Mouse (Mus musculus) neural tube, embryonic 12.5 days (tissue): ENCODE measurements around the gene Fbxw4. TPM values are rescaled to one million over a fixed set of nuclear protein-coding genes. Genes with fewer than 3 reads are reported as not detected.

Experiments
- ATAC-seq: fragments of 200-750 bp; cut with Nextera tagmentation; 2 replicates; pipeline ENCODE4 v1.8.0; 2017; ENCODE audit warnings: low read depth, mild to moderate bottlenecking, moderate TSS enrichment, moderate library complexity; ENCODE audit not compliant: low FRiP score
- H3K27ac ChIP-seq: fragments of 300-500 bp; sonication (generic); 2 replicates; pipeline ENCODE4 v1.5.1; 2016
- H3K27me3 ChIP-seq: fragments of 300-500 bp; sonication (generic); replicated peaks from 2 replicates; pipeline ENCODE4 v1.6.1; 2016; ENCODE audit warnings: mild to moderate bottlenecking
- H3K36me3 ChIP-seq: fragments of 300-500 bp; sonication (generic); 2 replicates; pipeline ENCODE4 v1.6.1; 2016; ENCODE audit warnings: mild to moderate bottlenecking
- H3K4me1 ChIP-seq: fragments of 300-500 bp; sonication (generic); 2 replicates; pipeline ENCODE4 v1.6.1; 2016
- H3K4me2 ChIP-seq: fragments of 300-500 bp; sonication (generic); replicated peaks from 2 replicates; pipeline ENCODE4 v1.6.1; 2016; ENCODE audit warnings: mild to moderate bottlenecking
- H3K4me3 ChIP-seq: fragments of 300-500 bp; sonication (generic); 2 replicates; pipeline ENCODE4 v1.5.1; 2016
- H3K9ac ChIP-seq: fragments of 300-500 bp; sonication (generic); 2 replicates; pipeline ENCODE4 v1.6.1; 2016; ENCODE audit warnings: mild to moderate bottlenecking
- H3K9me3 ChIP-seq: fragments of 300-500 bp; sonication (generic); 2 replicates; pipeline ENCODE4 v1.6.1; 2016; ENCODE audit warnings: mild to moderate bottlenecking
- WGBS: fragments of 180-500 bp; shearing (Covaris S2); methylation state at CpG from one replicate; pipeline ENCODE4 v1.1.7; 2016; 5-methylcytosine and 5-hydroxymethylcytosine counted together
- polyA plus RNA-seq: library from polyadenylated mRNA; unstranded; fragments of >200 nt; fragmentation: Nextera tagmentation; extraction: Ambion mirVana; gene quantifications from 2 replicates; pipeline ENCODE4 v1.2.1, GENCODE M21; 2016

Gene Fbxw4
- polyA plus RNA-seq, 1 experiment from 2014 or later = 5.9 TPM

DNA sequence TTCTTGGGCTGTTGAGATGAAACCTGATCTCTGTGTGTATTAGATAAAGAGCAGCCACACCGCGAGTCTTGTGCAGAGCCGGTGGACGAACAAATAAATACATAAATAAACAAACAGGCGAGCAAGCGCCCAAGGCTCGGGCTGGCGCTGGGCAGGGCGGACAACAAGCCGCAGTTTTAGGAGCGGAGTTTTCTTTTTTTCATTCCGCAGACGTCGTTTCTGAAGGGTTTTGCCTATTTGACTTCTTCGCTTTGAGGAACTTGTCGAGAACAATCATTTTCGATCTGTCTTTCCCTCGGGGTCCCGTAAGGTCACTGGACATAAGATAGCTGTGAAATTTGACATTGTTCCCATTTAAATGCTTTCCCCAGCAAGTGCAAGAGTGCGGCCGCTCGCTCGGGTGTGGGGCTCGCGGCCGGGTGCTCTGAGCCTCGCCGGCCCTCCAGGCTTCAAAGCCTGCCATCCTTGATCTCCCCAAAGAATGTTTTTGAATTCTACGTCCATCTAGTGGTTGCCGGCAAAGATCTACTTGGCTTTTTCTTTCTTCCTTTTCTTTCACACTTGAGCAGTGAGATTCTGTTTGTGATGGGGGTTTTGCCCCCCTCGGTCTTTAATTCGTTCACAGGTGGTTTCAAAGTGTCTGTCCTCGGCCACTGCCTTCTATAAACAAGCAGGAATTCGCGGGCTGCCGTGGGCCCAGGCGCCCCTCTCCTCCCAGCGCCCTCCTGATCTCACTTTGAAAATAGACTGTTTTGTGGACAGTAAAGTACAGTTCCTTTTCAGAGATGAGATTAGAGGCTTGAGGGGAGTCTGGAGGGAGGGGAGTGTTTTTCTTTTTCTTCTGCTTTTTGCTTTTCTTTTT lies 15.8 kb upstream of the Fbxw4 start:
- Histone ChIP-seq H3K4me1 (peaks cover 12% of the 10 kb centered on the region; the same call in 1 of the 2 replicates), H3K4me2 (peak overlapping the region; percentile 62), H3K4me3 (peak overlapping the region; percentile 27), H3K36me3 (no peaks in the 10 kb centered on the region), H3K9ac (0 out of 2 replicates have a peak overlapping the region, but pooled peaks have one; percentile 10), H3K27me3 (peaks cover 35% of the 10 kb centered on the region), H3K9me3 (no peaks in the 10 kb centered on the region), H3K27ac (no peak overlapping the region)
- no peak for ATAC-seq
- under 1% methylated on average over 38 of the region's 38 CpGs for WGBS

GRCm38 (mm10) chr19:45675196-45675595 lies 15.1 kb upstream of the Fbxw4 start:
- 18% methylated on average over 5 of the region's 5 CpGs for WGBS
- Histone ChIP-seq H3K4me2 (no peak overlapping the region), H3K27me3 (peaks cover 35% of the 10 kb centered on the region), H3K27ac (no peak overlapping the region), H3K9ac (no peak overlapping the region), H3K4me1 (peaks cover 12% of the 10 kb centered on the region; the same call in 1 of the 2 replicates), H3K9me3 (no peaks in the 10 kb centered on the region), H3K36me3 (no peaks in the 10 kb centered on the region), H3K4me3 (no peak overlapping the region)
- ATAC-seq = no peak

DNA sequence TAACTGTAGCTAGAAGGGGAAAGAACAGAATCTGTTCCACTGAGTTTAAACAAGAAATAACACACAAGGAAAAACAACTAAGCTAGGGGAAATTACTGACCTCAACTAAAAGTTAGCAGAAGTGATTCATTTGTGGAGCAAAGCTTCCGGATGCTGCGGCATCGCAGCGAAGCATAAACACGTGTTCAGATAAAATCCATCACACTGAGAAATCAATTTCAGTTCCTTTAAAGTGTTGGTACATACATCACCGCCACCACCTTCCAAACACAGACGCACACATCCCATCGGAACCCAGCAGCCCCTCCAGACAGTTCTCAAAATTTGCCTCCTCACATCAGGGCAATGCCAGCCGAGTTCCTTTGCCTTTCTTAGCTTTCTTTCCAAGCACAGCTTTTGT lies 12.9 kb upstream of the Fbxw4 start:
- ATAC-seq = no peak
- H3K4me1 ChIP-seq = peaks cover 12% of the 10 kb centered on the region; the same call in 1 of the 2 replicates
- H3K4me3 ChIP-seq = no peak overlapping the region
- H3K4me2 ChIP-seq = no peak overlapping the region
- no peak overlapping the region for H3K27ac ChIP-seq
- 93% methylated on average over 9 of the region's 9 CpGs for WGBS
- H3K9me3 ChIP-seq = no peaks in the 10 kb centered on the region
- H3K36me3 ChIP-seq = no peaks in the 10 kb centered on the region
- H3K9ac ChIP-seq = no peak overlapping the region
- H3K27me3 ChIP-seq = peaks cover 35% of the 10 kb centered on the region

DNA sequence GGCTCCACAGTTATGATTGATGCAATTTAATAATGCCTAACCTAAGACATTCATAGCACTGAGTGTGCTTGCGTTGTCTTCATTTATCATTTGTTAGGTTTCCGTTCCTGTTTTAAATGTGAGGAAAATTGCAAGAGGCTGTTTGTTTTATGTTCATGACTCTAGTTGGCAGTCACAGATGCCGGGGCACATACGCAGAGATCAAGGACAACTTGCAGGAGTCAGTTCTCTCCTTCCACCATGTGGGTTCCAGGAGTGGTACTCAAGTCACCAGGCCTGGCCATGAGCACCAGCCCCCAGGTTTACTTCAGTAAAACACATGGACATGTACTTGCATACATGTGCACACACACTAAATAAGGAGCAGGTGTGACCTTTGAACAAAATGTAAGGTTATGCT lies 8.9 kb upstream of the Fbxw4 start:
- no peaks in the 10 kb centered on the region for H3K36me3 ChIP-seq
- no peak overlapping the region for H3K4me2 ChIP-seq
- no peak overlapping the region for H3K4me3 ChIP-seq
- H3K27me3 ChIP-seq = 0 out of 2 replicates have a peak, but pooled peaks cover 5% of the 10 kb centered on the region
- no peak overlapping the region for H3K27ac ChIP-seq
- H3K9me3 ChIP-seq = no peaks in the 10 kb centered on the region
- WGBS = 93% methylated on average over 4 of the region's 4 CpGs
- ATAC-seq = no peak
- H3K4me1 ChIP-seq = no peaks in the 10 kb centered on the region
- H3K9ac ChIP-seq = no peak overlapping the region

- 65% methylated on average over 2 of the region's 2 CpGs for WGBS
- H3K9ac ChIP-seq = no peak overlapping the region
- H3K27me3 ChIP-seq = no peaks in the 10 kb centered on the region
- H3K27ac ChIP-seq = no peak overlapping the region
- H3K36me3 ChIP-seq = no peaks in the 10 kb centered on the region
- peaks cover 9% of the 10 kb centered on the region for H3K4me1 ChIP-seq
- no peaks in the 10 kb centered on the region for H3K9me3 ChIP-seq
- H3K4me2 ChIP-seq = no peak overlapping the region
- H3K4me3 ChIP-seq = no peak overlapping the region
- ATAC-seq = no peak
Observed at GRCm38 (mm10) chr19:45663851-45664250, 3.7 kb upstream of the Fbxw4 start.

DNA sequence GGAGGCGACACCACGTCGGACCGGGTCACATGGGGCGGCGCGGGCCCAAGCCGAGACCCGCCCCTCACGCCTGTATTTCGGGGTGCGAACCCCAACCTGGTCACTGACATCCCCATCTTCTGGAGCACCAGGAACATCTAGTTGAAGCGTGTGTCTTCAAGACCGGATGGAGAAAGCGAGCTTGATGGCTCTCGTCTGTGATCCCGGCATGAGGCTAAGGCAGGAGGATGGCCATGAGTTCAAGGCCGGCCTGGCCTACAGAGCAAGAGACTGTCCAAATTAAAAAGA lies 335 bp upstream of the Fbxw4 start:
- 20% methylated on average over 18 of the region's 18 CpGs for whole genome bisulfite sequencing
- H3K9ac ChIP-seq = peak overlapping the region; percentile 96
- no peak for ATAC-seq
- H3K4me3 ChIP-seq = peak overlapping the region; percentile 75
- peaks cover 19% of the 10 kb centered on the region for H3K4me1 ChIP-seq
- no peaks in the 10 kb centered on the region for H3K9me3 ChIP-seq
- peak overlapping the region; percentile 90; the same call in 1 of the 2 replicates for H3K27ac ChIP-seq
- H3K4me2 ChIP-seq = peak overlapping the region; percentile 84
- no peaks in the 10 kb centered on the region for H3K27me3 ChIP-seq
- H3K36me3 ChIP-seq = no peaks in the 10 kb centered on the region

GRCm38 (mm10) chr19:45659301-45659737 lies 793 bp downstream of the Fbxw4 start:
- H3K4me1 ChIP-seq = peaks cover 19% of the 10 kb centered on the region
- H3K9me3 ChIP-seq = no peaks in the 10 kb centered on the region
- peak overlapping the region; percentile 75 for H3K4me3 ChIP-seq
- WGBS = 2% methylated on average over 18 of the region's 18 CpGs
- no peaks in the 10 kb centered on the region for H3K36me3 ChIP-seq
- ATAC-seq = peak; percentile 49; the same call in 1 of the 2 replicates
- H3K9ac ChIP-seq = peak overlapping the region; percentile 96
- H3K27me3 ChIP-seq = no peaks in the 10 kb centered on the region
- peak overlapping the region; percentile 84 for H3K4me2 ChIP-seq
- H3K27ac ChIP-seq = peak overlapping the region; percentile 90

DNA sequence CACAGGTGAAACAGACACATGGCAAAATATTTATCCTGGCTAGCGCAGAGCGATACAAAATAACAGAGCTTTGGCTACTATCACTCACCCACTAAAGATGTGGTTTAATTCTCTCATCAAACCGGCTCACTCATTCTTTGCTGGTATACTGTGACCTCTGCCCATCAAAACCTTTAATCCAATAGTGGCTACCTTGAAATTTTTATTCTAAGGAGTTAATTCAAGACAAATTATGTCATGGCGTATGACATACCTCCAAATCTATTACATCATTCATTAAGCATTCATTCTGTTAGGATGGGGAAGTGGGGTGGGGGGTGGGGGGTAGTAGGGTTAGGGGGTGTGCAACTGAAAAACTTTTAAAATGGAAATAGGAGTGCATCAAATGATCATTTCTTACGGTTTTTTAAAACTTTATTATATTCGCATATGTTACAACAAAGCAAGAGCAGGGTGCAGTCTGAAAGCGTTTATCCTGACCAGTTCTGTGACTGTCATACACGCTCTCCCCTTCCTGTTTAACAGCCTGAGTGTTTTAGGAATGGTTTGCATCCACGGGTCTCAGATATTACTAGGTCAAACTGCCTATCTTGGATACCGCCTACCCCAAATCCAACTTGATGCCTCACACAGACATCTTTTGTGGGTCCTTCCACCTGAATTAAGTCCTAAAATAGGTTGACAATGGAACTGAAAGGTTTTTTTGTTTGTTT lies 1.4 kb downstream of the Fbxw4 start:
- Histone ChIP-seq H3K27ac (no peak overlapping the region), H3K4me1 (peaks cover 19% of the 10 kb centered on the region), H3K4me2 (peak overlapping the region; percentile 84), H3K27me3 (no peaks in the 10 kb centered on the region), H3K9me3 (no peaks in the 10 kb centered on the region), H3K36me3 (no peaks in the 10 kb centered on the region), H3K4me3 (peak overlapping the region; percentile 75; the same call in 1 of the 2 replicates), H3K9ac (no peak overlapping the region)
- WGBS = 73% methylated on average over 10 of the region's 10 CpGs
- no peak for ATAC-seq

- peaks cover 19% of the 10 kb centered on the region for H3K4me1 ChIP-seq
- H3K27ac ChIP-seq = no peak overlapping the region
- no peaks in the 10 kb centered on the region for H3K36me3 ChIP-seq
- 82% methylated on average over 1 of the region's 1 CpGs for whole genome bisulfite sequencing
- H3K4me3 ChIP-seq = no peak overlapping the region
- H3K27me3 ChIP-seq = no peaks in the 10 kb centered on the region
- no peaks in the 10 kb centered on the region for H3K9me3 ChIP-seq
- no peak overlapping the region for H3K9ac ChIP-seq
- H3K4me2 ChIP-seq = no peak overlapping the region
- no peak for ATAC-seq
Observed at GRCm38 (mm10) chr19:45657828-45658227, 2.3 kb downstream of the Fbxw4 start.

GRCm38 (mm10) chr19:45656810-45657595 lies 3.1 kb downstream of the Fbxw4 start:
- Histone ChIP-seq H3K4me3 (no peak overlapping the region), H3K9ac (no peak overlapping the region), H3K36me3 (no peaks in the 10 kb centered on the region), H3K4me2 (no peak overlapping the region), H3K27me3 (no peaks in the 10 kb centered on the region), H3K4me1 (peaks cover 24% of the 10 kb centered on the region), H3K9me3 (no peaks in the 10 kb centered on the region), H3K27ac (no peak overlapping the region)
- ATAC-seq = no peak
- WGBS = 74% methylated on average over 8 of the region's 8 CpGs

GRCm38 (mm10) chr19:45655870-45656269 lies 4.2 kb downstream of the Fbxw4 start:
- Histone ChIP-seq H3K9ac (no peak overlapping the region), H3K27ac (no peak overlapping the region), H3K9me3 (no peaks in the 10 kb centered on the region), H3K4me1 (peaks cover 24% of the 10 kb centered on the region), H3K4me2 (no peak overlapping the region), H3K27me3 (no peaks in the 10 kb centered on the region), H3K36me3 (no peaks in the 10 kb centered on the region), H3K4me3 (no peak overlapping the region)
- no peak for ATAC-seq
- WGBS = 68% methylated on average over 8 of the region's 8 CpGs

DNA sequence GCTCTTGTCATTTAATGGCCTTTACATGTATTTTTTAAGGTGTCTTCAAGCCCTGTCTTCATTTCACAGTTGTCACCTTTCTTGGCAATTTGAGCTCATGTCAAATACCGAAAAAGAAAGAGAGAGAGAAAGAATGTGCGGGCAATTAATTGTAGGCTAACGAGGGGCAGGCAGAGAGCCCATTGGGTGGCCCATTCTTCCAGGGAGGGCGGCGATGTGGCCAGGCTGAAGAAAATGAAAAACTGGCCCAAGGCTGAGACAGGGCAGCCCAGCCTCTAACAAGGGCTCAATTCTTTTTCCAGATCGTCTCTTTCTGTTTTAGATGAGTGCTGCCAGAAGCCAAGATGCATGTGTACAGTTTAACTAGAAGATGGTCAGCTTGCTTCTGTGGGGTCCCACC lies 6.1 kb downstream of the Fbxw4 start:
- 61% methylated on average over 6 of the region's 6 CpGs for WGBS

More for the DNA sequence above, 6.1 kb downstream of the Fbxw4 start:
- Histone ChIP-seq H3K9me3 (no peaks in the 10 kb centered on the region), H3K27me3 (no peaks in the 10 kb centered on the region), H3K9ac (no peak overlapping the region), H3K4me3 (no peak overlapping the region), H3K4me1 (peaks cover 16% of the 10 kb centered on the region), H3K27ac (no peak overlapping the region), H3K36me3 (no peaks in the 10 kb centered on the region), H3K4me2 (no peak overlapping the region)
- ATAC-seq = no peak
